Mouse (Mus musculus): ENCODE data around the gene Slc30a1. TPM values are rescaled to one million over a fixed set of nuclear protein-coding genes. Genes with fewer than 3 reads are reported as not detected.

Slc30a1 gene
- polyA plus RNA-seq, 1 experiment from 2014 or later = 3.4 TPM

GRCm38 (mm10) chr1:191945341-191945740 lies 38.8 kb downstream of the Slc30a1 start:
- no peak overlapping the region for H3K27ac ChIP-seq (replicated peaks; ENCODE audit: low read depth, low read length)
- 96% methylated on average over 8 of the region's 8 CpGs for WGBS
- H3K36me3 ChIP-seq (ENCODE audit: control insufficient read depth, insufficient read depth, low read length) = no peaks in the 10 kb centered on the region
- no peaks in the 10 kb centered on the region for H3K27me3 ChIP-seq (replicated peaks; ENCODE audit: control insufficient read depth, insufficient read depth, low read length)
- no peak overlapping the region for H3K4me2 ChIP-seq (ENCODE audit: low read depth, low read length)
- no peak for DNase-seq (ENCODE audit: low spot score)
- H3K9ac ChIP-seq (ENCODE audit: low read depth, low read length) = no peak overlapping the region
- H3K4me1 ChIP-seq (ENCODE audit: control insufficient read depth, insufficient read depth, low read length) = no peaks in the 10 kb centered on the region
- H3K4me3 ChIP-seq (ENCODE audit: low read depth, low read length) = no peak overlapping the region
- H3K9me3 ChIP-seq (ENCODE audit: control insufficient read depth, low read length) = no peaks in the 10 kb centered on the region
- no peak for ATAC-seq (ENCODE audit: low read depth)

- ATAC-seq (ENCODE audit: low read depth) (no peak), DNase-seq (ENCODE audit: low spot score) (no peak)
- H3K9ac ChIP-seq (ENCODE audit: low read depth, low read length) = no peak overlapping the region
- no peak overlapping the region for H3K4me3 ChIP-seq (ENCODE audit: low read depth, low read length)
- no peak overlapping the region for H3K27ac ChIP-seq (replicated peaks; ENCODE audit: low read depth, low read length)
- WGBS = 81% methylated on average over 5 of the region's 5 CpGs
- H3K36me3 ChIP-seq (ENCODE audit: control insufficient read depth, insufficient read depth, low read length) = no peaks in the 10 kb centered on the region
- H3K4me2 ChIP-seq (ENCODE audit: low read depth, low read length) = no peak overlapping the region
- no peaks in the 10 kb centered on the region for H3K27me3 ChIP-seq (replicated peaks; ENCODE audit: control insufficient read depth, insufficient read depth, low read length)
- H3K9me3 ChIP-seq (ENCODE audit: control insufficient read depth, low read length) = no peaks in the 10 kb centered on the region
- no peaks in the 10 kb centered on the region for H3K4me1 ChIP-seq (ENCODE audit: control insufficient read depth, insufficient read depth, low read length)
Measured at GRCm38 (mm10) chr1:191945756-191946155, 39.2 kb downstream of the Slc30a1 start.

GRCm38 (mm10) chr1:191946261-191946660 lies 39.7 kb downstream of the Slc30a1 start:
- no peak overlapping the region for H3K4me2 ChIP-seq (ENCODE audit: low read depth, low read length)
- no peaks in the 10 kb centered on the region for H3K9me3 ChIP-seq (ENCODE audit: control insufficient read depth, low read length)
- H3K9ac ChIP-seq (ENCODE audit: low read depth, low read length) = no peak overlapping the region
- no peak overlapping the region for H3K27ac ChIP-seq (replicated peaks; ENCODE audit: low read depth, low read length)
- H3K4me1 ChIP-seq (ENCODE audit: control insufficient read depth, insufficient read depth, low read length) = no peaks in the 10 kb centered on the region
- no peak for DNase-seq (ENCODE audit: low spot score)
- ATAC-seq (ENCODE audit: low read depth) = no peak
- no peaks in the 10 kb centered on the region for H3K36me3 ChIP-seq (ENCODE audit: control insufficient read depth, insufficient read depth, low read length)
- 69% methylated on average over 7 of the region's 7 CpGs for WGBS
- H3K4me3 ChIP-seq (ENCODE audit: low read depth, low read length) = no peak overlapping the region
- H3K27me3 ChIP-seq (replicated peaks; ENCODE audit: control insufficient read depth, insufficient read depth, low read length) = no peaks in the 10 kb centered on the region

GRCm38 (mm10) chr1:191946835-191947234 lies 40.3 kb downstream of the Slc30a1 start:
- no peaks in the 10 kb centered on the region for H3K4me1 ChIP-seq (ENCODE audit: control insufficient read depth, insufficient read depth, low read length)
- no peaks in the 10 kb centered on the region for H3K9me3 ChIP-seq (ENCODE audit: control insufficient read depth, low read length)
- H3K27ac ChIP-seq (replicated peaks; ENCODE audit: low read depth, low read length) = no peak overlapping the region
- no peaks in the 10 kb centered on the region for H3K27me3 ChIP-seq (replicated peaks; ENCODE audit: control insufficient read depth, insufficient read depth, low read length)
- no peak overlapping the region for H3K4me3 ChIP-seq (ENCODE audit: low read depth, low read length)
- H3K4me2 ChIP-seq (ENCODE audit: low read depth, low read length) = no peak overlapping the region
- 71% methylated on average over 2 of the region's 2 CpGs for WGBS
- ATAC-seq (ENCODE audit: low read depth) (no peak), DNase-seq (ENCODE audit: low spot score) (no peak)
- H3K9ac ChIP-seq (ENCODE audit: low read depth, low read length) = no peak overlapping the region
- no peaks in the 10 kb centered on the region for H3K36me3 ChIP-seq (ENCODE audit: control insufficient read depth, insufficient read depth, low read length)

- Histone ChIP-seq H3K9ac (ENCODE audit: low read depth, low read length) (no peak overlapping the region), H3K4me3 (ENCODE audit: low read depth, low read length) (no peak overlapping the region), H3K27me3 (replicated peaks; ENCODE audit: control insufficient read depth, insufficient read depth, low read length) (no peaks in the 10 kb centered on the region), H3K4me2 (ENCODE audit: low read depth, low read length) (no peak overlapping the region), H3K27ac (replicated peaks; ENCODE audit: low read depth, low read length) (no peak overlapping the region), H3K4me1 (ENCODE audit: control insufficient read depth, insufficient read depth, low read length) (no peaks in the 10 kb centered on the region), H3K36me3 (ENCODE audit: control insufficient read depth, insufficient read depth, low read length) (no peaks in the 10 kb centered on the region), H3K9me3 (ENCODE audit: control insufficient read depth, low read length) (no peaks in the 10 kb centered on the region)
- 80% methylated on average over 8 of the region's 8 CpGs for WGBS
- DNase-seq (ENCODE audit: low spot score) = no peak
- no peak for ATAC-seq (ENCODE audit: low read depth)
Measured at GRCm38 (mm10) chr1:191947796-191948195, 41.2 kb downstream of the Slc30a1 start.

- H3K9ac ChIP-seq (ENCODE audit: low read depth, low read length) = no peak overlapping the region
- H3K27ac ChIP-seq (replicated peaks; ENCODE audit: low read depth, low read length) = no peak overlapping the region
- H3K4me3 ChIP-seq (ENCODE audit: low read depth, low read length) = no peak overlapping the region
- ATAC-seq (ENCODE audit: low read depth) (no peak), DNase-seq (ENCODE audit: low spot score) (no peak)
- no peaks in the 10 kb centered on the region for H3K36me3 ChIP-seq (ENCODE audit: control insufficient read depth, insufficient read depth, low read length)
- WGBS = 82% methylated on average over 8 of the region's 8 CpGs
- no peaks in the 10 kb centered on the region for H3K27me3 ChIP-seq (replicated peaks; ENCODE audit: control insufficient read depth, insufficient read depth, low read length)
- no peaks in the 10 kb centered on the region for H3K4me1 ChIP-seq (ENCODE audit: control insufficient read depth, insufficient read depth, low read length)
- H3K4me2 ChIP-seq (ENCODE audit: low read depth, low read length) = no peak overlapping the region
- no peaks in the 10 kb centered on the region for H3K9me3 ChIP-seq (ENCODE audit: control insufficient read depth, low read length)
Measured at GRCm38 (mm10) chr1:191948600-191948999, 42.0 kb downstream of the Slc30a1 start.

GRCm38 (mm10) chr1:191950611-191951010 lies 44.0 kb downstream of the Slc30a1 start:
- Histone ChIP-seq H3K9me3 (ENCODE audit: control insufficient read depth, low read length) (no peaks in the 10 kb centered on the region), H3K36me3 (ENCODE audit: control insufficient read depth, insufficient read depth, low read length) (no peaks in the 10 kb centered on the region), H3K27me3 (replicated peaks; ENCODE audit: control insufficient read depth, insufficient read depth, low read length) (no peaks in the 10 kb centered on the region), H3K4me1 (ENCODE audit: control insufficient read depth, insufficient read depth, low read length) (no peaks in the 10 kb centered on the region), H3K4me2 (ENCODE audit: low read depth, low read length) (no peak overlapping the region), H3K27ac (replicated peaks; ENCODE audit: low read depth, low read length) (no peak overlapping the region), H3K9ac (ENCODE audit: low read depth, low read length) (no peak overlapping the region), H3K4me3 (ENCODE audit: low read depth, low read length) (no peak overlapping the region)
- ATAC-seq (ENCODE audit: low read depth) (no peak), DNase-seq (ENCODE audit: low spot score) (no peak)
- WGBS = 54% methylated on average over 2 of the region's 2 CpGs

GRCm38 (mm10) chr1:191952733-191953335 lies 46.3 kb downstream of the Slc30a1 start:
- Histone ChIP-seq H3K36me3 (ENCODE audit: control insufficient read depth, insufficient read depth, low read length) (no peaks in the 10 kb centered on the region), H3K4me2 (ENCODE audit: low read depth, low read length) (no peak overlapping the region), H3K27ac (replicated peaks; ENCODE audit: low read depth, low read length) (no peak overlapping the region), H3K9me3 (ENCODE audit: control insufficient read depth, low read length) (no peaks in the 10 kb centered on the region), H3K4me1 (ENCODE audit: control insufficient read depth, insufficient read depth, low read length) (no peaks in the 10 kb centered on the region), H3K27me3 (replicated peaks; ENCODE audit: control insufficient read depth, insufficient read depth, low read length) (no peaks in the 10 kb centered on the region), H3K4me3 (ENCODE audit: low read depth, low read length) (no peak overlapping the region), H3K9ac (ENCODE audit: low read depth, low read length) (no peak overlapping the region)
- DNase-seq (ENCODE audit: low spot score) (no peak), ATAC-seq (ENCODE audit: low read depth) (no peak)
- WGBS = 91% methylated on average over 11 of the region's 11 CpGs

- H3K27me3 ChIP-seq (replicated peaks; ENCODE audit: control insufficient read depth, insufficient read depth, low read length) = no peaks in the 10 kb centered on the region
- no peaks in the 10 kb centered on the region for H3K36me3 ChIP-seq (ENCODE audit: control insufficient read depth, insufficient read depth, low read length)
- ATAC-seq (ENCODE audit: low read depth) (no peak), DNase-seq (ENCODE audit: low spot score) (no peak)
- WGBS = 52% methylated on average over 3 of the region's 3 CpGs
- H3K4me1 ChIP-seq (ENCODE audit: control insufficient read depth, insufficient read depth, low read length) = no peaks in the 10 kb centered on the region
- H3K9ac ChIP-seq (ENCODE audit: low read depth, low read length) = no peak overlapping the region
- no peaks in the 10 kb centered on the region for H3K9me3 ChIP-seq (ENCODE audit: control insufficient read depth, low read length)
- H3K27ac ChIP-seq (replicated peaks; ENCODE audit: low read depth, low read length) = no peak overlapping the region
- no peak overlapping the region for H3K4me3 ChIP-seq (ENCODE audit: low read depth, low read length)
- H3K4me2 ChIP-seq (ENCODE audit: low read depth, low read length) = no peak overlapping the region
Measured at GRCm38 (mm10) chr1:191955101-191955500, 48.5 kb downstream of the Slc30a1 start.
